Mouse (Mus musculus): ENCODE data around the gene Snap29.

Snap29 gene

GRCm38 (mm10) chr16:17474091-17474490 is 68.3 kb downstream of the Snap29 start:
- peak; percentile 55 for DNase-seq (ENCODE audit: low read depth, low spot score)

DNA sequence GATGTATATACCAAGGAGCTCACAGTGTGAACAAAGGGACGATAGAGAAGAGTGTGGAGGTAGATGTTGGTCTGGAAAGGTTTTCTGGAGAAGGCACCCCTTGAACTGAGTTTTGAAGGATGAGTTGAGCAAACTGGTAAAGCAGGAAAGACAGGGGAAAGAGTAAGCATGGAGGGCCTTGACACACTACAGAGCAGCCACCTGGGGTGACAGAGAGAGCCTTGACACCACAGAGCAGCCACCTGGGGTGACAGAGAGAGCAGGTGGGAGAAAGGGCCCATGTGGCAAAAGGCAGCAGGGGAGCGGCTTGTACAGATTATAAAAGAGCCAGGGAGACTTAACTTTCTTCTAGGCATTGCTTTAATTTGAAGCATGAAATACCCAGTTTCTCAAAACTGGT is 69.0 kb downstream of the Snap29 start:
- no peak for DNase-seq (ENCODE audit: low read depth, low spot score)

- DNase-seq (ENCODE audit: low read depth, low spot score) = no peak
These were observed 69.5 kb downstream of the Snap29 start for GRCm38 (mm10) chr16:17475326-17475725.

GRCm38 (mm10) chr16:17478331-17478943 is 72.7 kb downstream of the Snap29 start:
- DNase-seq (ENCODE audit: low read depth, low spot score) = no peak
